Mouse (Mus musculus): ENCODE measurements around the gene Matk. TPM values are rescaled to one million over a fixed set of nuclear protein-coding genes. Genes with fewer than 3 reads are reported as not detected.
A peak's percentile ranks its signal among the peaks of the same experiment; 100 is the strongest.
"Not testable (repeated sequence)": the region's sequence is repeated elsewhere in the genome, so short reads cannot be mapped to it uniquely, and the experiment has no call there.

Gene Matk
- polyA plus RNA-seq, 1 experiment from 2014 or later, result 67.9 TPM

DNA sequence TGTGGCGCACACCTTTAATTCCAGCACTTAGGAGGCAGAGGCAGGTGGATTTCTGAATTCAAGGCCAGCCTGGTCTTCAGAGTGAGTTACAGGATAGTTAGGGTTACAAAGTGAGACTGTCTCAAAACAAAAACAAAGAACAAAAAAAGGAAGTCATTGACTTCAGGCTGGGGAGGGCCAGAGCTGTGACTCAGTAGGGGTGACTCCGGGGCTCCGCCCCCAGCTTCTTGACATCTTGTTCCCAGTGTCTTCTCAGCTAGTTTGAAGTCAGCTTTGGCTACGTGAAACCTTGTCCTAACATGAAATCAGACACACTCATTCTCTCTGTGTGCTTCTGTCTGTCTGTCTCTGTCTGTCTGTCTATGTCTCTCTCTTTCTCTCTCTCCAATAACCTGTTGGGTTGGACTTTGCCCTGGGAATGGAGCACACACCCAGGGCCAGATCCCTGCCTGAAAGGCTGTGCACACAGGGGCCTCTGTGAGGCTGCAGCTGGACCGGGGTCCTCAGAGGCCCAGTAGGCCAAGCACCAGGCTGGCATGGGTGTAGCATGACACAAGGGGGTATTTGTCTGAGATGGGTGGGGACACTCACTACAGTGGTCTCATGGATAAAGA lies 31.2 kb upstream of the Matk start:
- Histone ChIP-seq H3K27me3 (ENCODE audit: control insufficient read depth, insufficient read depth, low read depth, low read length) (no peaks in the 10 kb centered on the region), H3K27ac (ENCODE audit: low read length) (no peak overlapping the region), H3K9me3 (replicated peaks; ENCODE audit: control insufficient read depth, low read length, poor library complexity, severe bottlenecking) (no peaks in the 10 kb centered on the region), H3K4me3 (ENCODE audit: low read depth, low read length) (no peak overlapping the region), H3K4me2 (ENCODE audit: low read length) (no peak overlapping the region), H3K9ac (ENCODE audit: low read depth, low read length) (no peak overlapping the region), H3K4me1 (ENCODE audit: control insufficient read depth, insufficient read depth, low read length) (no peaks in the 10 kb centered on the region), H3K36me3 (ENCODE audit: control insufficient read depth, insufficient read depth, low read length) (peaks cover 37% of the 10 kb centered on the region)
- WGBS, result 92% methylated on average over 5 of the region's 5 CpGs
- ATAC-seq, result no peak

DNA sequence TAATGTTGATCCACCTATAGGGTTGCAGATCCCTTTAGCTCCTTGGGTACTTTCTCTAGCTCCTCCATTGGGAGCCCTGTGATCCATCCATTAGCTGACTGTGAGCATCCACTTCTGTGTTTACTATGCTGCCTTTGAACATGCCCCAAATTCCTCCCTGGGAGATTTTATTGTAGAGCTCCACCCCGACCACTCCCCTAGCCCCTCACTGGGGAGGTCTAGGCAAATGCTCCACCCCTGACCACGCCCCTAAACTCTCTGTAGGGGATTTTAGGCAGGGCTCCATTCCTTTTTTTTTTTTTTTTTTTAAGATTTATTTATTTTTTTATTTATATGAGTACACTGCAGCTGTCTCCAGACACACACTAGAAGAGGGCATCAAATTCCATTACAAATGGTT lies 29.0 kb upstream of the Matk start:
- not testable (repeated sequence) for H3K27ac ChIP-seq (ENCODE audit: low read length); H3K9ac ChIP-seq (ENCODE audit: low read depth, low read length); H3K27me3 ChIP-seq (ENCODE audit: control insufficient read depth, insufficient read depth, low read depth, low read length); ATAC-seq; H3K4me2 ChIP-seq (ENCODE audit: low read length); H3K4me3 ChIP-seq (ENCODE audit: low read depth, low read length); H3K9me3 ChIP-seq (replicated peaks; ENCODE audit: control insufficient read depth, low read length, poor library complexity, severe bottlenecking)
- whole genome bisulfite sequencing, result 69% methylated on average over 2 of the region's 2 CpGs
- peaks cover 26% of the 10 kb centered on the region for H3K36me3 ChIP-seq (ENCODE audit: control insufficient read depth, insufficient read depth, low read length)
- H3K4me1 ChIP-seq (ENCODE audit: control insufficient read depth, insufficient read depth, low read length), result peaks cover 11% of the 10 kb centered on the region

DNA sequence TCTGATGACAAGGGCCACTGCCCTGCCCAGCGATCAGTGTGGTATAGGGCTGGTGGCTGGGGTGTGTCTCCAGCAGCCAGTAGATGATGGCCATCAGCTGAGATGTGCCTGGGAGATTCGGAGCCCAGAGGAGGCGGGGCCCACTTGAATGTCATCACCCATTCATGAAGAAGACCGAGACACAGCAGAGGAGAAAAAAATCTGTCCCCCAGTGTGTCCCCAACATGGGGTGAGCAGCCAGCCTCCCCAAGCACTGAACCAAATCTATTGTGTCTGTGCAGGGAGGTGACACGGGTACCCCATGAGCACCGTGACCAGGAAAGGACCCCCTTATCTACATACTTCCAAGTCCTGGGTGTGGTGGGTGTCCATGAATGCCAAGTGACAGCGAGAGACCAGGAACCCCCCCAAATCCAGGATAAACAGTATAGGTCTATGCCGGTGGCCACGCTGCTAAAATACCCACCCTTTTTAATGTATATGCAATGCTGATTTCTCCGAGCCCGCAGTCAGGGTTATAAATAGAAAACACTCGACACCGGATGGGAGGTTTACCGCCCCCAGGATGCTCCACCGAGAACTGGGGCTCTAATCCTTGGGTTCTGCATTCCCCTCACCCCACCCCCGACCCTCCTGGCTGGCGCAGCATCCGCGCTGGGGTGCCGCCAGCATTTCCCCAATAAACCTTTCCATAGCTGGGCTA lies 22.8 kb upstream of the Matk start:
- Histone ChIP-seq H3K4me2 (ENCODE audit: low read length) (peak overlapping the region; percentile 61), H3K27ac (ENCODE audit: low read length) (peak overlapping the region; percentile 90)
- 5% methylated on average over 20 of the region's 20 CpGs for WGBS

DNA sequence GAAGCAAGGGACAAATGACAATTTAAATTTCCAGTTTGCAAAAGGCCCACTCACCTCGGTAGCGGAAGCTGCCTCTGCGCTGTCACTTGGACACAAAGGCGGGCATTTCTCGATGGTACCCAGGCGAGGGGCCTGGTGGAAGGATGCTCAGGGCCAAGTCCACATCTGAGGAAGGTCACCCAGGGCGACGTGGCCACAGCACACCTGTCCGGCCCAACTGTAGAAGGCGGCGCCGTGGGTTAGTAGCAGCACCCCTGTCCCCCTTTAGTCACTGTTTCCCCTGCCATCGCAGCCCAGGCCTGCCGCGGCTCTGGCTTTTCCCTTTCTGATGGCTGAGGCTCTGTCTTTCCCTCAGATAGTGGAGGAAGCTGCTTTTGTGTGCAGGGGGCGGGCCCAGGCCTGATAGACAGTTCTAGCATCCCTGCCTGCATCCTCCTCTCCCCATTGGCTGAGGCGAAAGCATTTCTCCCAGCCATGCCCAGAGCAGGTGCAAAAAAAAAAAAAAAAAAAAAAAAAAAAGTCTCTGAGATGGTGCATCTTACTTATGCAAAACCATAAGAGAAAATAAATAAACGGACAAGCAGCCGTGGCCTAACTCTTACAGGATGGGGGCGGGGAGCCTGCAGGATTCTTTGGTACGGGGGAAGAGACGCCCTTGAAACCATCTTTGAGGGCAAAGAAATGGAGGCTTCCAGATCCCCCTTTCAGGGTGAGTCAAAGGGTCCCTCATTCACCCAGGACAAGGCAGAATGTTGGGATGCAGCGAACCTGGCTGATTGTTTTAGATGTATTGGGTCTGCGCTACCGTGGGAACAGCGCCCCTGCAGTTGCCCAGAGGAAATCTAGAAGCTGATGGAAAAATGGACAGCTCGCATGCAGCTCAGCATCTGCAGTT lies 22.1 kb upstream of the Matk start, which contains the start of gene Atcay:
TSS of gene Atcay (minus strand) at position 396 of the 895 bp plus-strand sequence.
- Histone ChIP-seq H3K36me3 (ENCODE audit: control insufficient read depth, insufficient read depth, low read length) (no peaks in the 10 kb centered on the region), H3K9ac (ENCODE audit: low read depth, low read length) (peak within 1 kb of the TSS; percentile 88), H3K4me3 (ENCODE audit: low read depth, low read length) (peak within 1 kb of the TSS; percentile 60), H3K4me1 (ENCODE audit: control insufficient read depth, insufficient read depth, low read length) (peaks cover 34% of the 10 kb centered on the region), H3K4me2 (ENCODE audit: low read length) (peak within 1 kb of the TSS; percentile 61), H3K27me3 (ENCODE audit: control insufficient read depth, insufficient read depth, low read depth, low read length) (no peaks in the 10 kb centered on the region), H3K9me3 (replicated peaks; ENCODE audit: control insufficient read depth, low read length, poor library complexity, severe bottlenecking) (no peaks in the 10 kb centered on the region), H3K27ac (ENCODE audit: low read length) (peak within 1 kb of the TSS; percentile 90)
- 4% methylated on average over 27 of the region's 27 CpGs for WGBS
- ATAC-seq, result peak; percentile 92

More for the DNA sequence above, 22.8 kb upstream of the Matk start:
- Histone ChIP-seq H3K4me3 (ENCODE audit: low read depth, low read length) (peak overlapping the region; percentile 60), H3K4me1 (ENCODE audit: control insufficient read depth, insufficient read depth, low read length) (peaks cover 34% of the 10 kb centered on the region), H3K9ac (ENCODE audit: low read depth, low read length) (peak overlapping the region; percentile 88), H3K9me3 (replicated peaks; ENCODE audit: control insufficient read depth, low read length, poor library complexity, severe bottlenecking) (no peaks in the 10 kb centered on the region), H3K36me3 (ENCODE audit: control insufficient read depth, insufficient read depth, low read length) (no peaks in the 10 kb centered on the region), H3K27me3 (ENCODE audit: control insufficient read depth, insufficient read depth, low read depth, low read length) (no peaks in the 10 kb centered on the region)
- ATAC-seq, result peak; percentile 38

DNA sequence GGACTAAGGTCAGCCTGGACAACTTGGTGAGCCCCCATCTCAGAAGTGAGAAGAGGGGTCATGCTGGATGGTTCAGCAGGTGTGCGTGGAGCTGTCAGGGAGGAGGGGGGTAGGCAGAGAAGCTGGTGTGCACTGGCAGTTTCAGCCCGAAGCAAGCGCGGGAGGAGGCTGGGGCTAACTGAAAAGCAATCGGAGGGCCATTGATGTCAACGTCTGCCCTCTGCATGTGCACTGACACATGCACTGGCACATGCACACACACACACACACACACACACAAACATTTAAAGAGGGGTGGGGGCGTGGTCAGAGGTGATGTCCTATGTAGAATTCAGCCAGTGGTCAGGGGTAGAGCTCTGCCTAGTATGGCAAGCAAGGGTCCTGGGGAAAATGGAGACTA lies 21.3 kb upstream of the Matk start:
- ATAC-seq, result 0 out of 2 replicates have a peak, but pooled peaks have one; percentile 0

DNA sequence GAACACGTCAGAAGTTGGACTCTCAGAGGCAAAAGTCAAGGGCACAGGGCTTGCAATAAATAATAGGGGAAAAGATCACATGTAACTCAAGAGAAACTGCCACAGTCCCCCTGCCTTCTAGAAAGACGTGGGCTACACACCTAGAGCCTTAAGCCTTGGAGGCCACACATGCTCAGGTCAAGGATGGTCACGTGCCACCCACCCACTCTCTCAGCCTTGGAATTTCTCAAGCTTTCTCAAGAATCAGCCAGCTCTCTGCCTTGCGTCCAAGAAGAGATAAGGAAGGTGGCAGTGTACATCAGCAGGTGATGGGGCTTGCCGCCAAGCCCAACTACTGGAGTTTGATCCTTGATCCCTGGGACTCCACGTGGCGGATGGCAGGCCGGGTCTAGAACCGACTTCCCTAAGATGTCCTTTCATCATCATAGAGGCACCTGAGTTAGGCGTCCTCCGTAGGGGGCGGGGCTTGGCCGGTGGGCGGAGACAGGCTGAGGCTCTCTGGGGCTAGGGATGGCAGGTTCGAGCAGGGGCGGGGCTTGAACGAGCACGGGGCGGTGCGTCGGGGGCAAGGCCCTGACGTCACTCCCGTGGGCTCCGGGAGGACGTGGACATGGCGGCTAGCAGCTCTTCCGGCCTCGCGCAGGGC lies 20.0 kb upstream of the Matk start, which contains the start of gene Zfr2:
TSS of gene Zfr2 (plus strand) at position 576 of the 646 bp plus-strand sequence.
- peaks cover 33% of the 10 kb centered on the region for H3K4me1 ChIP-seq (ENCODE audit: control insufficient read depth, insufficient read depth, low read length)
- H3K9me3 ChIP-seq (replicated peaks; ENCODE audit: control insufficient read depth, low read length, poor library complexity, severe bottlenecking), result no peaks in the 10 kb centered on the region
- H3K27ac ChIP-seq (ENCODE audit: low read length), result peak within 1 kb of the TSS; percentile 61
- no peaks in the 10 kb centered on the region for H3K27me3 ChIP-seq (ENCODE audit: control insufficient read depth, insufficient read depth, low read depth, low read length)
- ATAC-seq, result peak; percentile 60
- H3K4me2 ChIP-seq (ENCODE audit: low read length), result peak within 1 kb of the TSS; percentile 77
- WGBS, result 8% methylated on average over 26 of the region's 29 CpGs
- no peaks in the 10 kb centered on the region for H3K36me3 ChIP-seq (ENCODE audit: control insufficient read depth, insufficient read depth, low read length)
- H3K9ac ChIP-seq (ENCODE audit: low read depth, low read length), result peak within 1 kb of the TSS; percentile 83
- peak within 1 kb of the TSS; percentile 73 for H3K4me3 ChIP-seq (ENCODE audit: low read depth, low read length)

More for the DNA sequence above, 21.3 kb upstream of the Matk start:
- 53% methylated on average over 7 of the region's 7 CpGs for WGBS
- Histone ChIP-seq H3K27ac (ENCODE audit: low read length) (peak overlapping the region; percentile 90), H3K4me2 (ENCODE audit: low read length) (peak overlapping the region; percentile 61), H3K36me3 (ENCODE audit: control insufficient read depth, insufficient read depth, low read length) (no peaks in the 10 kb centered on the region), H3K4me1 (ENCODE audit: control insufficient read depth, insufficient read depth, low read length) (peaks cover 34% of the 10 kb centered on the region), H3K9me3 (replicated peaks; ENCODE audit: control insufficient read depth, low read length, poor library complexity, severe bottlenecking) (no peaks in the 10 kb centered on the region), H3K9ac (ENCODE audit: low read depth, low read length) (no peak overlapping the region), H3K27me3 (ENCODE audit: control insufficient read depth, insufficient read depth, low read depth, low read length) (no peaks in the 10 kb centered on the region), H3K4me3 (ENCODE audit: low read depth, low read length) (peak overlapping the region; percentile 60)

DNA sequence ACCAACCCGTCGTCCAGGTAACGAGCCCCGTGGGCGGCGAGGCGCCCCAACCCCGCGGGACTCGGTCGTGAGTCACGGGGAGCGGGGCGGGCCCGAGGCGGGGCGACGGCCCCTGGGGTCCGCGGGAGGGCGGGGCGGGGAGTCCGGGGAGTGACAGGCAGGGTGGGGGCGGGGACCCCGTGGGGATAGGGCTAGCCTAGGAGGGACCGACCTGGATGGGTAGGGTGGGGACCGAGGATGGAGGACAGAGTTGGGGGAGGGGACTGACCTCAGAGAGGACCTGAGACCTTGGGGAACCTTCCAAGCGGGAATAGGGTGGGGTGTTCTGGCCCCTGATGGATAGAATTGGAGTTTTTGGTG lies 19.5 kb upstream of the Matk start:
- Histone ChIP-seq H3K27me3 (ENCODE audit: control insufficient read depth, insufficient read depth, low read depth, low read length) (no peaks in the 10 kb centered on the region), H3K4me3 (ENCODE audit: low read depth, low read length) (peak overlapping the region; percentile 73), H3K4me2 (ENCODE audit: low read length) (peak overlapping the region; percentile 77), H3K4me1 (ENCODE audit: control insufficient read depth, insufficient read depth, low read length) (peaks cover 28% of the 10 kb centered on the region), H3K9me3 (replicated peaks; ENCODE audit: control insufficient read depth, low read length, poor library complexity, severe bottlenecking) (no peaks in the 10 kb centered on the region), H3K9ac (ENCODE audit: low read depth, low read length) (peak overlapping the region; percentile 83), H3K36me3 (ENCODE audit: control insufficient read depth, insufficient read depth, low read length) (no peaks in the 10 kb centered on the region), H3K27ac (ENCODE audit: low read length) (peak overlapping the region; percentile 61)
- 0 out of 2 replicates have a peak, but pooled peaks have one; percentile 9 for ATAC-seq
- 1% methylated on average over 16 of the region's 28 CpGs for WGBS

DNA sequence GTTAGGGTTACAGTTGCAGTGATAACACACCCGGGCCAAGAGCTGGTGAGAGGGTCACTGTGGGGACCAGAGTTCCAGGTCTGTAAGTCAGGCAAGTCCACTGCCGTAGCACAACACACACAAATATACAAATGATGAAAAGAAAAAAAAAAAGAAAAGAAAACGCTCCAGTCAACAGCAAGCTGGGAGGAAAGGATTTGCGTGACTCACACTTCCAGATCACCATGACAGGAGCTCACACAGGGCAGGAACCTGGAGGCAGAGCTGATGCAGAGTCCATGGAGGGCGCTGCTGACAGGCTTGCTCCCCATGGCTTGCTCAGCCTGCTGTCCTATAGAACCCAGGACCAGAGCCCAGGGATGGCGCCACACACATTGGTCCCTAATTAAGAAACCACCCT lies 18.5 kb upstream of the Matk start:
- no peaks in the 10 kb centered on the region for H3K9me3 ChIP-seq (replicated peaks; ENCODE audit: control insufficient read depth, low read length, poor library complexity, severe bottlenecking)
- no peaks in the 10 kb centered on the region for H3K36me3 ChIP-seq (ENCODE audit: control insufficient read depth, insufficient read depth, low read length)
- no peak overlapping the region for H3K27ac ChIP-seq (ENCODE audit: low read length)
- H3K4me1 ChIP-seq (ENCODE audit: control insufficient read depth, insufficient read depth, low read length), result peaks cover 18% of the 10 kb centered on the region
- H3K27me3 ChIP-seq (ENCODE audit: control insufficient read depth, insufficient read depth, low read depth, low read length), result peaks cover 2% of the 10 kb centered on the region; the same call in 1 of the 2 replicates
- no peak overlapping the region for H3K4me3 ChIP-seq (ENCODE audit: low read depth, low read length)
- no peak overlapping the region; the same call in 1 of the 2 replicates for H3K4me2 ChIP-seq (ENCODE audit: low read length)
- no peak overlapping the region for H3K9ac ChIP-seq (ENCODE audit: low read depth, low read length)
- no peak for ATAC-seq
- 87% methylated on average over 6 of the region's 6 CpGs for WGBS

Data from midbrain, embryonic 16.5 days (tissue).